Mouse (Mus musculus) G1E (cell line): ENCODE measurements around the gene Ywhag.

ENCODE experiments used
- CTCF ChIP-seq: IDR thresholded peaks from 2 replicates; pipeline ENCODE4 v1.5.1; 2012; ENCODE audit warnings: low read depth, low read length, inconsistent platforms, mixed read lengths
- GATA1 ChIP-seq: IDR thresholded peaks from 2 replicates; pipeline ENCODE4 v1.6.1; 2012; ENCODE audit warnings: borderline replicate concordance, low read length, inconsistent platforms, mixed read lengths
- POLR2AphosphoS5 ChIP-seq: IDR thresholded peaks from 2 replicates; pipeline ENCODE4 v1.6.1; 2012; ENCODE audit warnings: low read depth, low read length, inconsistent platforms; ENCODE audit not compliant: insufficient replicate concordance
- TAL1 ChIP-seq: conservative IDR thresholded peaks from 2 replicates; pipeline ENCODE4 v1.6.1; 2012; ENCODE audit warnings: low read depth, low read length, inconsistent platforms, mixed read lengths

- TF ChIP-seq CTCF (no peak), TAL1 (no peak), POLR2AphosphoS5 (no peak), GATA1 (no peak)
These were observed 49.8 kb downstream of the Ywhag start for GRCm38 (mm10) chr5:135884641-135885040.
